Mouse (Mus musculus) G1E (cell line): Measurements from ENCODE around the gene Dync1i1. TPM values are rescaled to one million over a fixed set of nuclear protein-coding genes. Genes with fewer than 3 reads are reported as not detected.
A peak's percentile ranks its signal among the peaks of the same experiment; 100 is the strongest.

Experiments used
- ATAC-seq: 2 replicates; pipeline ENCODE4 v1.8.0; 2016; ENCODE audit warnings: mild to moderate bottlenecking; ENCODE audit not compliant: insufficient number of reproducible peaks, poor library complexity, low FRiP score, severe bottlenecking; ENCODE audit errors: extremely low read depth
- DNase-seq: peaks from one replicate; pipeline ENCODE4 v3.0.0; 2012; ENCODE audit warnings: low spot score
- H3K27me3 ChIP-seq: 2 replicates; pipeline ENCODE4 v1.6.1; 2012; ENCODE audit warnings: mild to moderate bottlenecking, low read length, inconsistent platforms; ENCODE audit not compliant: insufficient read depth
- H3K36me3 ChIP-seq: replicated peaks from 2 replicates; pipeline ENCODE3; 2012; ENCODE audit warnings: mild to moderate bottlenecking, inconsistent platforms
- H3K4me1 ChIP-seq: 2 replicates; pipeline ENCODE4 v1.6.1; 2012; ENCODE audit warnings: low read depth, low read length, inconsistent platforms, mixed read lengths; ENCODE audit not compliant: insufficient read depth
- H3K4me3 ChIP-seq: 2 replicates; pipeline ENCODE4 v1.5.1; 2012; ENCODE audit warnings: low read depth, mild to moderate bottlenecking, inconsistent platforms, low read length, moderate library complexity, mixed read lengths
- H3K9me3 ChIP-seq: replicated peaks from 2 replicates; pipeline ENCODE4 v1.6.1; 2012; ENCODE audit warnings: inconsistent platforms
- CTCF ChIP-seq: IDR thresholded peaks from 2 replicates; pipeline ENCODE4 v1.5.1; 2012; ENCODE audit warnings: low read depth, low read length, inconsistent platforms, mixed read lengths
- GATA1 ChIP-seq: IDR thresholded peaks from 2 replicates; pipeline ENCODE4 v1.6.1; 2012; ENCODE audit warnings: borderline replicate concordance, low read length, inconsistent platforms, mixed read lengths
- GATA2 ChIP-seq: IDR thresholded peaks from 2 replicates; pipeline ENCODE4 v1.6.1; 2012; ENCODE audit warnings: low read depth, low read length, inconsistent platforms, borderline replicate concordance
- POLR2AphosphoS5 ChIP-seq: IDR thresholded peaks from 2 replicates; pipeline ENCODE4 v1.6.1; 2012; ENCODE audit warnings: low read depth, low read length, inconsistent platforms; ENCODE audit not compliant: insufficient replicate concordance
- TAL1 ChIP-seq: conservative IDR thresholded peaks from 2 replicates; pipeline ENCODE4 v1.6.1; 2012; ENCODE audit warnings: low read depth, low read length, inconsistent platforms, mixed read lengths
- polyA plus RNA-seq: library from polyadenylated mRNA; stranded (reverse); fragments of >175 nt; gene quantifications from 2 replicates; pipeline ENCODE4 v1.2.3, GENCODE M21; 2012
- total RNA-seq, 2 experiments: library from RNA; stranded (forward) in 1 of 2; stranded (reverse) in 1 of 2; fragments of 200-1000 nt in 1 of 2; fragments of >200 nt in 1 of 2; fragmentation: Nextera tagmentation in 1 of 2; gene quantifications; 2 replicates each; pipeline ENCODE4 v1.2.3; 2014 to 2017

Dync1i1 gene
- total and polyA plus RNA-seq, 3 experiments: 0.33 TPM; not detected in 2

- Histone ChIP-seq H3K36me3 (no peaks in the 10 kb centered on the region), H3K9me3 (no peaks in the 10 kb centered on the region), H3K27me3 (no peaks in the 10 kb centered on the region), H3K4me3 (no peak overlapping the region), H3K4me1 (peaks cover 4% of the 10 kb centered on the region; the same call in 1 of the 2 replicates)
- no peak for DNase-seq
- ATAC-seq: no peak
- TF ChIP-seq GATA2 (no peak), TAL1 (no peak), GATA1 (no peak), POLR2AphosphoS5 (no peak), CTCF (no peak)
These were observed 285.9 kb downstream of the Dync1i1 start for GRCm38 (mm10) chr6:6011364-6011763.

- H3K27me3 ChIP-seq: peaks cover 6% of the 10 kb centered on the region
- peak overlapping the region; percentile 20; the same call in 1 of the 2 replicates for H3K4me3 ChIP-seq
- no peaks in the 10 kb centered on the region for H3K36me3 ChIP-seq
- TF ChIP-seq TAL1: 0 out of 2 replicates have a peak, but pooled peaks have one; percentile 13
- no peak for TF ChIP-seq CTCF
- no peak for DNase-seq
- no peaks in the 10 kb centered on the region for H3K9me3 ChIP-seq
- H3K4me1 ChIP-seq: peaks cover 9% of the 10 kb centered on the region
- ATAC-seq: peak; percentile 70
These were observed 290.2 kb downstream of the Dync1i1 start for GRCm38 (mm10) chr6:6015616-6016015.

GRCm38 (mm10) chr6:6016931-6017330 lies 291.5 kb downstream of the Dync1i1 start:
- DNase-seq (no peak), ATAC-seq (no peak)
- H3K36me3 ChIP-seq: no peaks in the 10 kb centered on the region
- TF ChIP-seq GATA1 (no peak), GATA2 (no peak), TAL1 (no peak), CTCF (no peak), POLR2AphosphoS5 (no peak)
- no peaks in the 10 kb centered on the region for H3K9me3 ChIP-seq
- H3K27me3 ChIP-seq: peaks cover 6% of the 10 kb centered on the region
- H3K4me1 ChIP-seq: peaks cover 9% of the 10 kb centered on the region
- H3K4me3 ChIP-seq: no peak overlapping the region

- ATAC-seq (no peak), DNase-seq (no peak)
- no peaks in the 10 kb centered on the region for H3K4me1 ChIP-seq
- no peaks in the 10 kb centered on the region for H3K9me3 ChIP-seq
- H3K36me3 ChIP-seq: no peaks in the 10 kb centered on the region
- H3K27me3 ChIP-seq: peaks cover 18% of the 10 kb centered on the region
- no peak for TF ChIP-seq GATA1
- TF ChIP-seq TAL1: no peak
- TF ChIP-seq CTCF: no peak
- no peak for TF ChIP-seq GATA2
- TF ChIP-seq POLR2AphosphoS5: no peak
- no peak overlapping the region for H3K4me3 ChIP-seq
These were observed 298.5 kb downstream of the Dync1i1 start for GRCm38 (mm10) chr6:6023976-6024375.

- DNase-seq (no peak), ATAC-seq (no peak)
- no peak overlapping the region for H3K4me3 ChIP-seq
- H3K27me3 ChIP-seq: peaks cover 7% of the 10 kb centered on the region
- no peaks in the 10 kb centered on the region for H3K36me3 ChIP-seq
- H3K4me1 ChIP-seq: no peaks in the 10 kb centered on the region
- H3K9me3 ChIP-seq: no peaks in the 10 kb centered on the region
- TF ChIP-seq CTCF (no peak), POLR2AphosphoS5 (no peak), GATA2 (no peak), TAL1 (no peak), GATA1 (no peak)
These were observed 302.2 kb downstream of the Dync1i1 start for GRCm38 (mm10) chr6:6027664-6028063.

- no peaks in the 10 kb centered on the region for H3K9me3 ChIP-seq
- DNase-seq: no peak
- H3K36me3 ChIP-seq: peaks cover 27% of the 10 kb centered on the region
- H3K4me1 ChIP-seq: no peaks in the 10 kb centered on the region
- ATAC-seq: no peak
- TF ChIP-seq TAL1 (no peak), POLR2AphosphoS5 (no peak), GATA2 (no peak), CTCF (no peak), GATA1 (no peak)
- H3K4me3 ChIP-seq: no peak overlapping the region
- no peaks in the 10 kb centered on the region for H3K27me3 ChIP-seq
These were observed 313.5 kb downstream of the Dync1i1 start for GRCm38 (mm10) chr6:6038773-6039550.
